Mouse (Mus musculus) CD4-positive, CD25-positive, alpha-beta regulatory T cell, adult 2 months (primary cell): ENCODE measurements around the gene Tcf25.

ENCODE experiments used
- DNase-seq: peaks from one replicate; pipeline ENCODE4 v3.0.0-alpha.2; 2012; ENCODE audit warnings: low read depth, low spot score

Gene Tcf25

DNA sequence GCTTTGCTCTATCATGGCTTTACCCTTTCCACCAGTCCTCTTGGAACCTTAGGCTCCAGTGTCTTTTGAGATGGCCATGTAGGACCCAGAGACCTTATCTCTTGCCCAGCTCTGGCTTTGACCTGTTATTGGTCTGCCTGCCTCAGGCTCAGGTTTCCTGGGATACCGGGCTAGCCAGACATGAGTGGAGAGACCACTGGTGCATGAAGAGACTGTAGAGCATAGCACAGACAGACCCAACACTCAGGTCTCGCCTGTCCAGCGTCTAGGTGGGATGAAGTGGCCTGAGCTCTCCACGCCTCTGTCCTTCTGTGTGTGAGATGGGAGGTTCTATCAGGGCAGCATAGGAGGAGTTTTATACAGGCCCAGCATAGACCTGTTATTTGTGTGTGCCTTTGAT, 24.5 kb upstream of the Tcf25 start:
- DNase-seq, result no peak

- no peak for DNase-seq
Observed at GRCm38 (mm10) chr8:123352118-123352517, 21.4 kb upstream of the Tcf25 start.

GRCm38 (mm10) chr8:123352786-123353185, 20.8 kb upstream of the Tcf25 start:
- no peak for DNase-seq

- DNase-seq, result no peak
Observed at GRCm38 (mm10) chr8:123353216-123353615, 20.3 kb upstream of the Tcf25 start.

- peak; percentile 85 for DNase-seq
Observed at GRCm38 (mm10) chr8:123361082-123361739, 12.3 kb upstream of the Tcf25 start.

DNA sequence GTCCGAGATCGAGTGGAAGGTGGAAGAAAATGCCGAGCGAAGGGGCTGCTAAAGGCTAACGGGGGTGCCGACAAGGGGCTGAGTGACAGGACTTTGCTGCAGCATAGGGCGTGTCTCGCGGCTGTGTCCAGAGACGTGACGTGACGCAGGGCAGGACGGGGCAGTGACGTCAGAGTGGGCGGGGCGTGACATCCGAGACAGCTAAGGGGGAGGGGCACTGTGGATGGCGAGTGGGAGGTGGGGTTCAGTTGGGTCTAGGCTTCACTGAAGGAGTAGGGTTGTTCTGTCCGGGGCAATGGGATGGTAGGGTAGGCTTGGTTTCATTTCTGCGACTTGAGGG, 656 bp downstream of the Tcf25 start:
- DNase-seq, result peak; percentile 97

DNA sequence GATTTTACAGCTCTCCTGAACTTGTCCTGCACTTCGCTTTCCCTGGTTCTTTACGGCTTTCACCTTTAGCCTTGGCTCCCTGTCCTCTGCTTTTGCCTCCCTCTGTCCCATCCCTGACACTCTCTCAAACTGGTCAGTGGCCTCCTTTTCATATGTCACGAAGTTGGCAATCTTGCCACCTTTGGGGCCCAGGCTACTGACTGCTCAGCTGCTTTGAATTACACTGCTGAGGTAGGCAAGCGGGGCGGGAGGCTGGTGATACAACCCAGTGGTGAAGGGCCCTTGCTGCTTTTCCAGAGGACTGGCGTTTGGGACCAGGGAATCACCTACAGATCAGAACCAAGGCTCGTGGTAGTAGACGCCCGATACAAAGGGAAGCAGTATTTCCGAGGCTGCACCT, 2.1 kb downstream of the Tcf25 start:
- no peak for DNase-seq

DNA sequence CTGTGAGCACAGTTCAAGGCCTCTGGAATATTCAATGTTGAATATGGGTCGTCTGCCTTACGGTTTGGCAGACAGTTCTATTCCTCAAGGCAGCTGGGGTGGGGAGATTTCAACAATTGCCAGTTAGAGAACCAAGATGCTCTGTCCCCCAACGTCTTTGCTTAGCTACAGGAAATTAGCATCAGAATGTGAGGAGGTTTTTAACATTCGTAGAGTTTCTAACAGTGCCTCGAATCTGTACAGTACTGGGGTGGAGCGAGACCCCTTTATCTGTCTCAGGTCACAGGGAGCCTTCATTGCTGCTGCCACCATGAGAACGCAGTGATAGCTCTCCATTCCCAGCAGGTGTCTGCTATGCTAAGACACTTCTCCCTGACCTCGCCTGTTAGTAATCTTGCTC, 2.6 kb downstream of the Tcf25 start:
- no peak for DNase-seq

- DNase-seq, result no peak
Observed at GRCm38 (mm10) chr8:123381711-123382110, 8.2 kb downstream of the Tcf25 start.

GRCm38 (mm10) chr8:123382516-123382915, 9.0 kb downstream of the Tcf25 start:
- no peak for DNase-seq

- peak; percentile 65 for DNase-seq
Observed at GRCm38 (mm10) chr8:123384883-123385540, 11.5 kb downstream of the Tcf25 start.

GRCm38 (mm10) chr8:123387041-123387440, 13.5 kb downstream of the Tcf25 start:
- no peak for DNase-seq

DNA sequence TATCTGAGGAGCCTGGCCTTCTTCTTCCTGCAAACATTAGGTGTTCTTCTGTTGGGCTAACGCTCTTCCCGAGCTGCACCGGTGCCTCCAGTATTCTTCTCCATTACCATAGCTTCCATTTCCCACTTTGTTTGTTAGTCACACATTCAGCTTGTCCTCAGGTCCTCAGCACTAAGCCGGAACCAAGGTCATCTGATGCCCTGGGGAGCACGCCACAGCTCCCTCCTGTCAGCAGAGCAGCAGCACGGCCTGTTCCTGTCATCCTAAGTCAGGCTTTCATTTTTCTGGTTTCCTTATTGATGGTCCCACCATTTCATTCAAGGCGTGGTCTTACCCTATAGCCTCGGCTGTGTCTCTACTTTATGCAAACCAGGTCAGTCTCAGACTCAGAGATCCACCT, 14.2 kb downstream of the Tcf25 start:
- DNase-seq, result no peak

DNA sequence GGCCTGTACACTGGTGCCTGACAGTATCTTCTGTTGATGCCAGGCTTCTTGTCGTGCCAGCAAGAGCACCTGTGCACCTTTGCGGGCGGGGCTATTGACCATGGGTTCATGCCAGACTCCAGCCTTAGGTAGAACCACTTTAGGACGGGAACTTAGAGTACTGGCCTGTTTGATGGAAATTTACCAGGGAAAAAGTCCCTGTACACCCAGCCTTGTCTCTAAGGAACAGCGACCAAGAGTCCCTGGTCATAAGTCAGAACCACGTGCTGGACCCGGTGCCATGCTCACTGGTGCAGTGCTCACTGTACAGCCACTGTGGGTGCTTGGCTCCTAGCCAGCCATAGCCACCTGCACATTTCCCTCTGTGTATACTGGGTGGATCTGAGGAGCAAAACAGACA, 15.5 kb downstream of the Tcf25 start:
- DNase-seq, result no peak

- DNase-seq, result no peak
Observed at GRCm38 (mm10) chr8:123398308-123398707, 24.8 kb downstream of the Tcf25 start.

DNA sequence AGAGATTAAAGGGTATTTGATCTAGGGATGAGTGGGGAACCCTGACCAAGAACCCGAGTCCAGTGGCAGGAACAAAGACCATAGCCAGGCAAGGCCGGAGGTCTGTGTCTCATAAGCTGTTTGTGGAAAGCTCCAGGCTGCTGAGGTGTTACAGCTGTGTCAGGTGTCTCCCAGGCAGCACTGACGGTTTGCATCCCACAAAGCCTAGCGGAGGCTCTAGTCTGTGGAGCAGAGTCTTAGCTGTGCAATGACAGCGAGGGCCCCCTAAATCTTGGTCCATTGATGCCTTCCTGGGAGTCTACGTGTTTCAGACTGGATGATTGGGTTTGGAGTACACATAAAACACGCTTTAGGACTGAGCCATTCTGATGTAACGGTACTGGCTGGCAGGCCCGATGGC, 28.4 kb downstream of the Tcf25 start:
- DNase-seq, result no peak

- DNase-seq, result no peak
Observed at GRCm38 (mm10) chr8:123402730-123403326, 29.3 kb downstream of the Tcf25 start.

- DNase-seq, result peak; percentile 59
Observed at GRCm38 (mm10) chr8:123404521-123404920, 31.0 kb downstream of the Tcf25 start.

- DNase-seq, result peak; percentile 84
Observed at GRCm38 (mm10) chr8:123406786-123407185, 33.2 kb downstream of the Tcf25 start, which contains the start of gene Mc1r. Gene Mc1r, plus strand, starts transcription at chr8:123407107.

DNA sequence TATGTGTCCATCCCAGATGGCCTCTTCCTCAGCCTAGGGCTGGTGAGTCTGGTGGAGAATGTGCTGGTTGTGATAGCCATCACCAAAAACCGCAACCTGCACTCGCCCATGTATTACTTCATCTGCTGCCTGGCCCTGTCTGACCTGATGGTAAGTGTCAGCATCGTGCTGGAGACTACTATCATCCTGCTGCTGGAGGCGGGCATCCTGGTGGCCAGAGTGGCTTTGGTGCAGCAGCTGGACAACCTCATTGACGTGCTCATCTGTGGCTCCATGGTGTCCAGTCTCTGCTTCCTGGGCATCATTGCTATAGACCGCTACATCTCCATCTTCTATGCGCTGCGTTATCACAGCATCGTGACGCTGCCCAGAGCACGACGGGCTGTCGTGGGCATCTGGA, 34.1 kb downstream of the Tcf25 start:
- DNase-seq, result no peak

GRCm38 (mm10) chr8:123408586-123409544, 35.3 kb downstream of the Tcf25 start:
- no peak for DNase-seq

- no peak for DNase-seq
Observed at GRCm38 (mm10) chr8:123410049-123410587, 36.6 kb downstream of the Tcf25 start.
